Mouse (Mus musculus): Measurements from ENCODE around the gene Wfikkn2. TPM values are rescaled to one million over a fixed set of nuclear protein-coding genes. Genes with fewer than 3 reads are reported as not detected.

Gene Wfikkn2
- total and polyA plus RNA-seq, 3 experiments, result 0.04 to 0.11 (median 0.08) TPM

DNA sequence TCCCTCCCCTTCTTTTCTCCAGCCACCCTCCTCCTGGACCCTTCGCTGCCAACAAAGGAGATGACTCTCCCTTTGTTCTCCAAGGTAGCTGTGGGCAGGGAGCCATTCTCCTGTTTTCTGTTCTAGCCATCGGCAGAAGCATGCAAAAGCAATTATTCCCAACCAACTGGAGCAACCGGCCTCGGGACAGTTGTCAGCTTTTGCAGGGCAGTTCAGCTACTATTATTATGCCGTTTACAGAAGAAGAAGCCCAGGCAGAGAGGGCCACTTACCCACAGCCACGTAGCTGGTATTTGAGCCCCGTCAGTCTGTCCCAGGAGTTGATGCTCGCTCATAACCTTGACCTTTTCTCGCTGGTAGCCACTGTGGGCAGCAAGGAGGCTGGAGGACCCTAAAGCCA, 17.4 kb downstream of the Wfikkn2 start:
- Histone ChIP-seq H3K9ac (ENCODE audit: insufficient read depth, low read depth) (no peak overlapping the region), H3K9me3 (replicated peaks; ENCODE audit: low read length) (no peaks in the 10 kb centered on the region), H3K4me1 (ENCODE audit: control insufficient read depth in 1 of 2, insufficient read depth in 2 of 2) (peaks cover 0 to 14% of the 10 kb centered on the region in 2 experiments; a peak in 2 of 4 replicates), H3K27ac (ENCODE audit: insufficient read depth, low read depth) (no peak overlapping the region), H3K36me3 (replicated peaks in 1 of 2; ENCODE audit: control insufficient read depth in 1 of 2, insufficient read depth in 1 of 2, low read length in 1 of 2) (no peaks in the 10 kb centered on the region), H3K4me3 (replicated peaks in 1 of 3; ENCODE audit: low read depth in 2 of 3, low read length in 2 of 3, poor library complexity in 1 of 3) (no peak overlapping the region), H3K27me3 (replicated peaks) (peaks cover 5% of the 10 kb centered on the region), H3K4me2 (ENCODE audit: insufficient read depth, low read depth, poor library complexity, severe bottlenecking) (no peak overlapping the region), H3K79me2 (replicated peaks; ENCODE audit: control insufficient read depth, extremely low read depth, insufficient read depth, poor library complexity, severe bottlenecking) (no peaks in the 10 kb centered on the region)
- in situ Hi-C loops (cut with MboI; ENCODE audit: low pct_ligation_motif_present, low pct_unique_long_range_greater_than_20kb, low sequenced_read_pairs) (no loop called here), dilution Hi-C loops (cut with MboI; ENCODE audit: extremely low pct_ligation_motif_present, extremely low pct_unique_long_range_greater_than_20kb, low sequenced_read_pairs) (no loop called here)
- TF ChIP-seq ETS1 (conservative IDR thresholded peaks at IDR 0.05; ENCODE audit: low read depth, low read length) (no peak), CTCF (conservative IDR thresholded peaks at IDR 0.05 in 1 of 2, IDR thresholded peaks at IDR 0.05 in 1 of 2; ENCODE audit: low read depth in 2 of 2, low read length in 2 of 2) (no peak), MAX (IDR thresholded peaks at IDR 0.05; ENCODE audit: low read length) (no peak), TBP (conservative IDR thresholded peaks at IDR 0.05; ENCODE audit: low read depth, low read length) (no peak), CHD1 (IDR thresholded peaks at IDR 0.05; ENCODE audit: low read depth, low read length) (no peak), GABPA (IDR thresholded peaks at IDR 0.05; ENCODE audit: insufficient replicate concordance, low read depth, low read length) (no peak), ZC3H11A (IDR thresholded peaks at IDR 0.05; ENCODE audit: low read depth, low read length) (no peak), MYC (IDR thresholded peaks at IDR 0.05; ENCODE audit: low read depth, low read length) (no peak), CHD2 (IDR thresholded peaks at IDR 0.05; ENCODE audit: low read length) (no peak), RCOR1 (conservative IDR thresholded peaks at IDR 0.05; ENCODE audit: low read depth, low read length) (no peak), KAT2A (IDR thresholded peaks at IDR 0.05; ENCODE audit: insufficient replicate concordance, low read length) (no peak), ELF1 (IDR thresholded peaks at IDR 0.05; ENCODE audit: low read depth, low read length) (no peak), JUND (conservative IDR thresholded peaks at IDR 0.05; ENCODE audit: low read depth, low read length) (no peak), NELFE (IDR thresholded peaks at IDR 0.05; ENCODE audit: low read depth, low read length) (no peak), EP300 (IDR thresholded peaks at IDR 0.05; ENCODE audit: low read length) (no peak)
- DNase-seq (ENCODE audit: extremely low read depth), result no peak

DNA sequence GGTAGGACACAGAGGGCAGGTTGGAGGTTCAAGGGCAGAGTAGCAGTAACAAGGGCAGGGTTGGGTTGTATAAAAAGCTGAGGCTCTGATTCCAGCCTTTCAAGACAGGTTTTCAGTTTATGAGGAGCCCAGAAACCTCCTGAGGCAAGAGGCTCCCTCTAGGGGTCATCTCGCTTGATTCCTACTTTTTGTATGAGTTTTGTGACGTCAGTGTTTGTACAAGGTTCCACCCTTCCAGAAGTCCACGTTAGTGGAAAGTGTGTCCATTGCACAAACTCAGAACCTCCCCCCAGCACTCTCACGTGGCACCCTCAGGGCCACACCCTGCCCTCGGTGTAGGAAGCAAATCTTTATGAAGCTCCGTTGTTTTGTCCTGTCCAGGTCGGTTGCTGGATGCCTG, 19.8 kb downstream of the Wfikkn2 start:
- in situ Hi-C loops (cut with MboI; ENCODE audit: low pct_ligation_motif_present, low pct_unique_long_range_greater_than_20kb, low sequenced_read_pairs), result no loop called here
- H3K4me2 ChIP-seq (ENCODE audit: insufficient read depth, low read depth, poor library complexity, severe bottlenecking), result peak overlapping the region; percentile 53
- TF ChIP-seq TCF12 (IDR thresholded peaks at IDR 0.05; ENCODE audit: low read depth, low read length) (no peak; the same call in 1 of the 2 replicates), BHLHE40 (IDR thresholded peaks at IDR 0.05; ENCODE audit: low read depth, low read length) (peak; percentile 81), ETS1 (conservative IDR thresholded peaks at IDR 0.05; ENCODE audit: low read depth, low read length) (no peak; the same call in 1 of the 2 replicates), ELF1 (IDR thresholded peaks at IDR 0.05; ENCODE audit: low read depth, low read length) (no peak), RCOR1 (conservative IDR thresholded peaks at IDR 0.05; ENCODE audit: low read depth, low read length) (no peak), IRF4 (IDR thresholded peaks at IDR 0.05; ENCODE audit: low read depth, low read length) (no peak), MAX (IDR thresholded peaks at IDR 0.05; ENCODE audit: low read length) (no peak), E2F4 (IDR thresholded peaks at IDR 0.05; ENCODE audit: insufficient replicate concordance, low read depth, low read length) (no peak), PAX5 (IDR thresholded peaks at IDR 0.05; ENCODE audit: low read length) (no peak), KAT2A (IDR thresholded peaks at IDR 0.05; ENCODE audit: insufficient replicate concordance, low read length) (no peak), JUN (IDR thresholded peaks at IDR 0.05; ENCODE audit: insufficient read depth, low read depth, low read length) (peak; percentile 66), UBTF (IDR thresholded peaks at IDR 0.05; ENCODE audit: low read depth, low read length) (no peak), MAZ (IDR thresholded peaks at IDR 0.05; ENCODE audit: low read depth, low read length) (0 out of 2 replicates have a peak, but pooled peaks have one; percentile 12), USF2 (conservative IDR thresholded peaks at IDR 0.05; ENCODE audit: low read depth, low read length) (peak; percentile 11; the same call in 1 of the 2 replicates), NELFE (IDR thresholded peaks at IDR 0.05; ENCODE audit: low read depth, low read length) (no peak), JUND (conservative IDR thresholded peaks at IDR 0.05; ENCODE audit: low read depth, low read length) (peak; percentile 74), ZMIZ1 (IDR thresholded peaks at IDR 0.05; ENCODE audit: low read depth, low read length) (no peak), ZKSCAN1 (IDR thresholded peaks at IDR 0.05; ENCODE audit: borderline replicate concordance, low read depth, low read length) (no peak), CTCF (conservative IDR thresholded peaks at IDR 0.05 in 1 of 2, IDR thresholded peaks at IDR 0.05 in 1 of 2; ENCODE audit: low read depth in 2 of 2, low read length in 2 of 2) (peak; percentile 63 to 94), POLR2AphosphoS2 (IDR thresholded peaks at IDR 0.05; ENCODE audit: low read depth, low read length) (no peak), NRF1 (IDR thresholded peaks at IDR 0.05; ENCODE audit: low read depth, low read length) (0 out of 2 replicates have a peak, but pooled peaks have one; percentile 23), GABPA (IDR thresholded peaks at IDR 0.05; ENCODE audit: insufficient replicate concordance, low read depth, low read length) (no peak), RAD21 (IDR thresholded peaks at IDR 0.05; ENCODE audit: low read depth, low read length) (peak; percentile 91), ZNF384 (IDR thresholded peaks at IDR 0.05; ENCODE audit: low read depth, low read length) (peak; percentile 24; the same call in 1 of the 2 replicates), CHD2 (IDR thresholded peaks at IDR 0.05; ENCODE audit: low read length) (no peak), CHD1 (IDR thresholded peaks at IDR 0.05; ENCODE audit: low read depth, low read length) (no peak)

More for the DNA sequence above, 19.8 kb downstream of the Wfikkn2 start:
- Histone ChIP-seq H3K9ac (ENCODE audit: insufficient read depth, low read depth) (peak overlapping the region; percentile 8), H3K4me1 (ENCODE audit: control insufficient read depth in 1 of 2, insufficient read depth in 2 of 2) (peaks cover 0 to 14% of the 10 kb centered on the region in 2 experiments; a peak in 2 of 4 replicates), H3K27ac (ENCODE audit: insufficient read depth, low read depth) (no peak overlapping the region), H3K79me2 (replicated peaks; ENCODE audit: control insufficient read depth, extremely low read depth, insufficient read depth, poor library complexity, severe bottlenecking) (no peaks in the 10 kb centered on the region), H3K27me3 (replicated peaks) (peaks cover 3% of the 10 kb centered on the region), H3K9me3 (replicated peaks; ENCODE audit: low read length) (no peaks in the 10 kb centered on the region), H3K4me3 (replicated peaks in 1 of 3; ENCODE audit: low read depth in 2 of 3, low read length in 2 of 3, poor library complexity in 1 of 3) (peak overlapping the region in 1 of 3 experiments; percentile 10), H3K36me3 (replicated peaks in 1 of 2; ENCODE audit: control insufficient read depth in 1 of 2, insufficient read depth in 1 of 2, low read length in 1 of 2) (no peaks in the 10 kb centered on the region)
- dilution Hi-C loops (cut with MboI; ENCODE audit: extremely low pct_ligation_motif_present, extremely low pct_unique_long_range_greater_than_20kb, low sequenced_read_pairs), result no loop called here
- DNase-seq (ENCODE audit: extremely low read depth), result peak; percentile 74

Data from CH12.LX (cell line).